Mouse (Mus musculus) erythroblast, embryonic 14.5 days (primary cell): ENCODE measurements around the gene Ssb. TPM values are rescaled to one million over a fixed set of nuclear protein-coding genes. Genes with fewer than 3 reads are reported as not detected.

ENCODE experiments used
- H3K27me3 ChIP-seq: 2 replicates; pipeline ENCODE4 v1.6.1; 2012; ENCODE audit warnings: inconsistent platforms; ENCODE audit not compliant: control insufficient read depth
- H3K36me3 ChIP-seq: 2 replicates; pipeline ENCODE4 v1.6.1; 2012; ENCODE audit warnings: mild to moderate bottlenecking, inconsistent platforms; ENCODE audit not compliant: control insufficient read depth
- H3K4me1 ChIP-seq: 2 replicates; pipeline ENCODE4 v1.6.1; 2012; ENCODE audit warnings: inconsistent platforms; ENCODE audit not compliant: control insufficient read depth
- H3K4me3 ChIP-seq: replicated peaks from 2 replicates; pipeline ENCODE3; 2012; ENCODE audit warnings: moderate library complexity, mild to moderate bottlenecking, inconsistent platforms
- H3K9me3 ChIP-seq: 2 replicates; pipeline ENCODE4 v1.6.1; 2012; ENCODE audit warnings: low read length, inconsistent platforms, mixed read lengths; ENCODE audit not compliant: control insufficient read depth
- GATA1 ChIP-seq: IDR thresholded peaks from 2 replicates; pipeline ENCODE4 v1.6.1; 2012; ENCODE audit warnings: low read length, inconsistent platforms, mixed read lengths
- TAL1 ChIP-seq: IDR thresholded peaks from 3 replicates; pipeline ENCODE4 v1.6.1; 2012; ENCODE audit warnings: low read length, inconsistent platforms, mixed read lengths
- polyA plus RNA-seq: library from polyadenylated mRNA; stranded (reverse); fragments of >175 nt; gene quantifications from 2 replicates; pipeline ENCODE4 v1.2.3, GENCODE M21; 2012

Gene Ssb
- polyA plus RNA-seq, 1 experiment: 1.5 TPM

- no peaks in the 10 kb centered on the region for H3K27me3 ChIP-seq
- H3K4me1 ChIP-seq: peaks cover 9% of the 10 kb centered on the region
- TF ChIP-seq GATA1 (no peak), TAL1 (no peak)
- no peaks in the 10 kb centered on the region for H3K9me3 ChIP-seq
- peaks cover 44% of the 10 kb centered on the region for H3K36me3 ChIP-seq
- no peak overlapping the region for H3K4me3 ChIP-seq
Measured at GRCm38 (mm10) chr2:69917301-69917700, 55.9 kb downstream of the Ssb start.

Other genes starting within 250 kb of the Ssb start
- not detected in 2 replicates for gene Bbs5, start 214.4 kb upstream of the Ssb start, polyA plus RNA-seq
- not detected in 2 replicates for gene Klhl41, start 191.4 kb upstream of the Ssb start, polyA plus RNA-seq
- gene Fastkd1, start 148.0 kb upstream of the Ssb start, polyA plus RNA-seq: 0.01 TPM in 1 of 2 replicates, not detected in the other
- gene Ppig, start 139.0 kb upstream of the Ssb start, polyA plus RNA-seq: 1.9 and 2.5 TPM in 2 replicates
- not detected in 2 replicates for gene Ccdc173, start 72.0 kb upstream of the Ssb start, polyA plus RNA-seq
- 0.64 and 0.77 TPM in 2 replicates for gene Phospho2, start 71.9 kb upstream of the Ssb start, polyA plus RNA-seq
- 0.05 and 0.09 TPM in 2 replicates for gene Klhl23, start 39.6 kb upstream of the Ssb start, polyA plus RNA-seq
- gene Mettl5, start 24.1 kb downstream of the Ssb start, polyA plus RNA-seq: 11.6 and 13.1 TPM in 2 replicates
- gene Ubr3, start 35.7 kb downstream of the Ssb start, polyA plus RNA-seq: 0.38 and 0.43 TPM in 2 replicates
- gene Myo3b, start 177.6 kb downstream of the Ssb start, polyA plus RNA-seq: under 0.01 TPM in 1 of 2 replicates, not detected in the other